Mouse (Mus musculus) olfactory bulb, adult 2 months (tissue): ENCODE measurements at regions not wholly inside any gene's neighbourhood (a gene's known extent, or its start where the extent isn't known, plus 50 kb on each side); places are given as distances from the start of the nearest gene placed in this dataset.

ENCODE experiments used
- H3K27ac ChIP-seq: fragments of 200-500 bp; 2 replicates; pipeline ENCODE4 v1.5.1; 2012; ENCODE audit warnings: low read depth, low read length; ENCODE audit not compliant: insufficient read depth
- H3K4me1 ChIP-seq: fragments of 200-500 bp; 2 replicates; pipeline ENCODE4 v1.6.1; 2012; ENCODE audit warnings: low read length; ENCODE audit not compliant: control insufficient read depth, insufficient read depth
- H3K4me3 ChIP-seq: fragments of 200-500 bp; 2 replicates; pipeline ENCODE4 v1.5.1; 2012; ENCODE audit warnings: mild to moderate bottlenecking, low read depth, low read length, moderate library complexity; ENCODE audit not compliant: insufficient read depth
- CTCF ChIP-seq: fragments of 200-500 bp; IDR thresholded peaks from 2 replicates; pipeline ENCODE4 v1.5.1; 2012; ENCODE audit warnings: low read depth, mild to moderate bottlenecking, low read length, moderate library complexity; ENCODE audit not compliant: insufficient read depth
- POLR2A ChIP-seq: fragments of 200-500 bp; IDR thresholded peaks from 2 replicates; pipeline ENCODE4 v1.6.1; 2012; ENCODE audit warnings: mild to moderate bottlenecking, low read depth, low read length, moderate library complexity; ENCODE audit not compliant: insufficient read depth
- WGBS: fragments of 180-500 bp; shearing (Covaris S2); methylation state at CpG from one replicate; pipeline ENCODE4 v1.1.7; 2018; 5-methylcytosine and 5-hydroxymethylcytosine counted together

- H3K4me1 ChIP-seq, result peaks cover under 1% of the 10 kb centered on the region; the same call in 1 of the 2 replicates
- TF ChIP-seq CTCF, result no peak
- TF ChIP-seq POLR2A, result no peak
- WGBS, result 60% methylated on average over 3 of the region's 3 CpGs
- H3K27ac ChIP-seq, result no peak overlapping the region
- no peak overlapping the region for H3K4me3 ChIP-seq
These were observed 223.5 kb upstream of the Mvb12b start for GRCm38 (mm10) chr2:34111286-34111685.

- 90% methylated on average over 17 of the region's 17 CpGs for WGBS
- no peak for TF ChIP-seq CTCF
- TF ChIP-seq POLR2A, result no peak
- H3K27ac ChIP-seq, result no peak overlapping the region
- H3K4me1 ChIP-seq, result peaks cover 2% of the 10 kb centered on the region; the same call in 1 of the 2 replicates
- H3K4me3 ChIP-seq, result no peak overlapping the region
These were observed 222.8 kb upstream of the Mvb12b start for GRCm38 (mm10) chr2:34110582-34110981.

GRCm38 (mm10) chr2:34107566-34108303 lies 220.0 kb upstream of the Mvb12b start:
- Histone ChIP-seq H3K27ac (no peak overlapping the region), H3K4me1 (peaks cover 2% of the 10 kb centered on the region; the same call in 1 of the 2 replicates), H3K4me3 (no peak overlapping the region)
- TF ChIP-seq POLR2A (no peak), CTCF (no peak)
- 65% methylated on average over 27 of the region's 27 CpGs for WGBS

DNA sequence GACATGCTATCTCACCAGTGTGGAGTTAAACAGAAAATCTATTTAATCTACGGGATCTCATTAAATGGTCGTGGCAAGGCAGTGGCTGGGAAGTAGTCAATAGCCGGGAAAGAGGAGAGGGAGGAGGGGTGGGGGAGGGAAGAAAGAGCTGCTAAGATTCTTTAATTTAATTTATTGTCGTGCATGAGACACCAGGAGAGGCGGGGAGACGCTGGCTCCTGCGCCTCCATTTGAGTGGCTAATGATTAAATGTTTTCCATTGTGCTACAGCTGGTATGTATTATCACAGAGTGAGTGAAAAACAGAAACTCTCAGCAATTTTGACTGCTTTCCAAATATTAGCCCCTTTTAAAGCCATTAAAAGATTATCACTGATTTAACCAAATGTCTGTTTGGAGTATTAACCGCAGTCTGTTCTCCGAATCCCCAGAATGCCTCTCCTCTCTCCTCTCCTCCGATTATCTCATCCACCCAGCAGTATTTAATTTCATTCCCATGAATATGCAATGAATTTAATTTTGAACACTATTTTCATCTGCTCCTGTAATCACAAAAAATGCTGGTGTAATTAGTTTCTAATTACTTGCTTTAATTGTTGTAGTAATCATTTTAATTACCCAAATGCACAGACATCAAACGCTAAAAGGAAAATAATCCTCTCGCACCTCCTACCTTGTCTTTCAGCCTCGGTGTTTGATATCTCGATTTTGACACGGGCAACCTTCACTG lies 219.3 kb upstream of the Mvb12b start:
- Histone ChIP-seq H3K4me3 (no peak overlapping the region), H3K4me1 (peaks cover 2% of the 10 kb centered on the region; the same call in 1 of the 2 replicates), H3K27ac (no peak overlapping the region)
- WGBS, result 29% methylated on average over 15 of the region's 15 CpGs
- TF ChIP-seq CTCF (no peak), POLR2A (no peak)

GRCm38 (mm10) chr2:34106245-34106644 lies 218.5 kb upstream of the Mvb12b start:
- H3K4me1 ChIP-seq, result peaks cover 2% of the 10 kb centered on the region; the same call in 1 of the 2 replicates
- H3K27ac ChIP-seq, result no peak overlapping the region
- no peak overlapping the region for H3K4me3 ChIP-seq
- 33% methylated on average over 9 of the region's 9 CpGs for WGBS
- TF ChIP-seq POLR2A (no peak), CTCF (no peak)

DNA sequence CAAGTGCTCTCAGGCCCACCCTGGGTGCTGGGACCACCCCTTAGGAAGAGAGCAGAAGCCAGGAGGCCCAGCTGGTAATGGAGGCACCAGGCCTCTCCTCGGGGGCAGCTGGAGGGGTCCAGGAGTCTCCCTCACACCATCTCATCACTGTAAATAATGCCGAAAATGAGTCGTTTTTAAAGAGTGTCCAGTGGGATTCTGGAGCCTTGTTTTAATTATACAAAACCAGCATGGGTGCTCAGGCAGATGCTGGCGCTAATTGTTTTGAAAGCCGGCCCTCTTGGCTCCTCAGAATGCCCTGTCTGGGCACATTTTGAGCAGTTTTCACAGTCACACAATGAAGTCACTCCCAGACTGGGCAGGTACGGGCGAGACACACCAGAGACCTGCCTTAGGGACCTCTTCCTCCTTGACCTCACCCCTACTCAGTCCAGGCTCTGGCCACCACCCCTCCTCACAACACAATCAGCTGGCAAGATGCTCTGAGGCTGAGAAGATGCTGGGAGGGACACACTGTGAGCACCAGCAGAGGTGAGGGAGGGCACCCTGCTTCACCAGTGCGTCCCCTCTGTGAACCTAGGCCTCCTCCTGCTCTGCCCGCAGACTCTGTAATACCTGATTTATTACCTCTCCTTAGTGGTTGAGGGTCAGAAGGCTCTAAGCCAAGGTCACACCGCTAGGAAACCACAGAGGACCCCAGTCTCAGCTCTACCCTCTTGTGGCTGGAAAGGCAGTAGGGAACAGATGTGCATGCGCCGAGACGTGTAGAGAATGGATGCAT lies 217.7 kb upstream of the Mvb12b start:
- WGBS, result 77% methylated on average over 13 of the region's 13 CpGs
- Histone ChIP-seq H3K27ac (no peak overlapping the region), H3K4me3 (no peak overlapping the region), H3K4me1 (peaks cover 2% of the 10 kb centered on the region; the same call in 1 of the 2 replicates)
- no peak for TF ChIP-seq POLR2A
- TF ChIP-seq CTCF, result no peak

GRCm38 (mm10) chr2:34098004-34098547 lies 210.3 kb upstream of the Mvb12b start:
- WGBS, result 80% methylated on average over 14 of the region's 14 CpGs
- TF ChIP-seq POLR2A (no peak), CTCF (no peak)
- no peaks in the 10 kb centered on the region for H3K4me1 ChIP-seq
- no peak overlapping the region for H3K4me3 ChIP-seq
- H3K27ac ChIP-seq, result no peak overlapping the region

- Histone ChIP-seq H3K4me1 (no peaks in the 10 kb centered on the region), H3K27ac (no peak overlapping the region), H3K4me3 (no peak overlapping the region)
- no peak for TF ChIP-seq POLR2A
- TF ChIP-seq CTCF, result no peak
These were observed 208.8 kb upstream of the Mvb12b start for GRCm38 (mm10) chr2:34096561-34096960.

DNA sequence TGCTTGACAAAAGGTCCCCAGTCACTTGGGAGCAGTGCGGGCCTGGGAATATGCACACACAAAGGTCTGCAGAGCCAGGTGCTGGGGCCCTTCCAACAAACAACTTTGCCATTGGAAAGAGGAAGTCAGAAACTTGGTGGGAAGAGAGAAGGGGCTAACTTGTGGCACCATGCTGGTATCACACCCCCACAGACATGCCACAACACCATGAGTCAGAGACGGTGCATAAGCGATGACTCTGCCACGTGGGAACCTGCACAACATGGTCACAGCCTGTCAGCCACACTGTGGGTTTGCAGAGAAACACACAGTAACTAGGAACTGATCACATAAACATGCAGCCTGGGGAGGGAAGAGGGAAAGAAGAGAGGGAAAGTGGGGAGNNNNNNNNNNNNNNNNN lies 201.1 kb upstream of the Mvb12b start:
- H3K27ac ChIP-seq, result no peak overlapping the region

More for the DNA sequence above, 201.1 kb upstream of the Mvb12b start:
- no peak overlapping the region for H3K4me3 ChIP-seq
- H3K4me1 ChIP-seq, result peaks cover 5% of the 10 kb centered on the region; the same call in 1 of the 2 replicates
- TF ChIP-seq CTCF (no peak), POLR2A (no peak)
- 41% methylated on average over 4 of the region's 4 CpGs for WGBS
